Mouse (Mus musculus) intestine, embryonic 14.5 days (tissue): ENCODE measurements at regions not wholly inside any gene's neighbourhood (a gene's known extent, or its start where the extent isn't known, plus 50 kb on each side); places are given as distances from the start of the nearest gene placed in this dataset.

ENCODE experiments used
- ATAC-seq: fragments of 200-750 bp; cut with Nextera tagmentation; replicated peaks from 2 replicates; pipeline ENCODE4 v1.8.0; 2017; ENCODE audit warnings: low read depth, moderate number of reproducible peaks, moderate TSS enrichment, moderate library complexity; ENCODE audit not compliant: low FRiP score, low TSS enrichment
- DNase-seq: peaks from one replicate; pipeline ENCODE4 v3.0.0-alpha.2; 2018; ENCODE audit warnings: low spot score
- H3K27ac ChIP-seq: fragments of 300-500 bp; sonication (generic); 2 replicates; pipeline ENCODE4 v1.5.1; 2014; ENCODE audit warnings: low read depth, mild to moderate bottlenecking, control low read depth
- H3K27me3 ChIP-seq: fragments of 300-500 bp; sonication (generic); replicated peaks from 2 replicates; pipeline ENCODE4 v1.6.1; 2014; ENCODE audit warnings: low read length, control low read depth; ENCODE audit not compliant: control insufficient read depth, insufficient read depth
- H3K36me3 ChIP-seq: fragments of 300-500 bp; sonication (generic); 2 replicates; pipeline ENCODE4 v1.6.1; 2014; ENCODE audit warnings: low read length, control low read depth; ENCODE audit not compliant: control insufficient read depth, insufficient read depth
- H3K4me1 ChIP-seq: fragments of 300-500 bp; sonication (generic); replicated peaks from 2 replicates; pipeline ENCODE4 v1.6.1; 2014; ENCODE audit warnings: low read length, control low read depth, mixed read lengths; ENCODE audit not compliant: control insufficient read depth, insufficient read depth
- H3K4me2 ChIP-seq: fragments of 300-500 bp; sonication (generic); 2 replicates; pipeline ENCODE4 v1.6.1; 2014; ENCODE audit warnings: low read length
- H3K4me3 ChIP-seq: fragments of 300-500 bp; sonication (generic); 2 replicates; pipeline ENCODE4 v1.5.1; 2014; ENCODE audit warnings: low read depth, low read length, control low read depth, mixed read lengths
- H3K9ac ChIP-seq: fragments of 300-500 bp; sonication (generic); 2 replicates; pipeline ENCODE4 v1.6.1; 2014; ENCODE audit warnings: mild to moderate bottlenecking, low read length
- H3K9me3 ChIP-seq: fragments of 300-500 bp; sonication (generic); 2 replicates; pipeline ENCODE4 v1.6.1; 2016; ENCODE audit warnings: low read length, control low read depth; ENCODE audit not compliant: control insufficient read depth
- WGBS: fragments of 180-500 bp; shearing (Covaris S2); extraction: QIAGEN DNeasy Blood & Tissue Kit; methylation state at CpG from one replicate; pipeline ENCODE4 v1.1.7; 2014; 5-methylcytosine and 5-hydroxymethylcytosine counted together

GRCm38 (mm10) chr15:69342759-69343158, 2842.0 kb upstream of the Lrrc6 start:
- Histone ChIP-seq H3K9ac (no peak overlapping the region), H3K36me3 (no peaks in the 10 kb centered on the region), H3K27ac (no peak overlapping the region), H3K27me3 (no peaks in the 10 kb centered on the region), H3K4me2 (no peak overlapping the region), H3K4me1 (no peaks in the 10 kb centered on the region), H3K9me3 (no peaks in the 10 kb centered on the region), H3K4me3 (no peak overlapping the region)
- ATAC-seq (no peak), DNase-seq (no peak)
- WGBS, result 79% methylated on average over 2 of the region's 2 CpGs

GRCm38 (mm10) chr15:69336491-69336890, 2835.8 kb upstream of the Lrrc6 start:
- no peak for DNase-seq
- 64% methylated on average over 2 of the region's 2 CpGs for WGBS
- Histone ChIP-seq H3K9me3 (no peaks in the 10 kb centered on the region), H3K4me2 (no peak overlapping the region), H3K36me3 (no peaks in the 10 kb centered on the region), H3K27ac (no peak overlapping the region), H3K9ac (no peak overlapping the region), H3K27me3 (no peaks in the 10 kb centered on the region), H3K4me1 (no peaks in the 10 kb centered on the region), H3K4me3 (no peak overlapping the region)
- ATAC-seq, result no peak

DNA sequence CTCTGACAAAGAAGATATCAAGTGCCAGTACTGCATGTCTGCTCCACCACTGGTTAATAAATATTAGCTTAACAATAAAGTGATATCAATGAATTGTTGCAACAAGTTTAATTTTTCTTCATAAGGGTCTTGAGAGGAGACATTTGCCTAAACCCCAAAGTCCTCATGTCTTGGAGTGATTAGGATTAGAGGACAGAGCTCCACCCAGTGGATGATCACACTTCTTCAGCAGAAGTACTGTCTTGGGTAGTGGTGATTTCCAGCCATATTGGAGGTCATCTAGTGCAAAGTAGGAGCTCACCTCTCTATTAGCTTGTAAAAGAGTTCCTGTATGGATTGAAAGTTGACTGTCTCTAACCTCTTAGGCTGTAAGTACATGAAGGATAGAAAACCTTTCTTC, 2825.8 kb upstream of the Lrrc6 start:
- H3K27ac ChIP-seq, result no peak overlapping the region
- H3K9ac ChIP-seq, result no peak overlapping the region
- DNase-seq, result no peak
- ATAC-seq, result no peak
- H3K4me1 ChIP-seq, result no peaks in the 10 kb centered on the region
- H3K27me3 ChIP-seq, result no peaks in the 10 kb centered on the region
- no peaks in the 10 kb centered on the region for H3K9me3 ChIP-seq
- no peak overlapping the region for H3K4me3 ChIP-seq
- H3K4me2 ChIP-seq, result no peak overlapping the region
- H3K36me3 ChIP-seq, result no peaks in the 10 kb centered on the region

DNA sequence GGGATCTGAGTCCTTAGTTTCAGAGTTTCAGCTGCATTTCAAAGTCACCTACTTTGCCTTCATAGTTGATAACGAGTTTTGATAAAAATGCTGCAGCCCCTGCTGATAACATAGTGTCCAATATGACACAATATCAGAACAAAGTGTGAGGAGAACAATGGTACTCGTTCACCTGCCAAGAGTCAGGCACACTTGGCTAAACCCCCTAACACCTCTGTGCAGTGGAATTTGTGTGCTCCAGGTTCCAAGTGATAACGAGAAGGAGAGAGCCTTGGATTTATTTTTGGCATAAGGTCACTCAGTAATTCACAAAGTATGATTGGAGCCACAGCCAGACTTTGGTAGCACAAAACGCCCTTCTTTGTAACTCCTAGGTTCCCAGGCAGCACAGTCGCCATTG, 2802.4 kb upstream of the Lrrc6 start:
- H3K4me2 ChIP-seq, result no peak overlapping the region
- WGBS, result 70% methylated on average over 5 of the region's 5 CpGs
- H3K27ac ChIP-seq, result no peak overlapping the region
- H3K9ac ChIP-seq, result no peak overlapping the region
- H3K4me1 ChIP-seq, result no peaks in the 10 kb centered on the region
- H3K4me3 ChIP-seq, result no peak overlapping the region
- no peaks in the 10 kb centered on the region for H3K9me3 ChIP-seq
- H3K27me3 ChIP-seq, result no peaks in the 10 kb centered on the region
- no peak for DNase-seq
- ATAC-seq, result no peak
- H3K36me3 ChIP-seq, result no peaks in the 10 kb centered on the region

- DNase-seq, result no peak
- ATAC-seq, result no peak
- H3K4me3 ChIP-seq, result no peak overlapping the region
- 41% methylated on average over 1 of the region's 1 CpGs for WGBS
- H3K4me1 ChIP-seq, result no peaks in the 10 kb centered on the region
- no peak overlapping the region for H3K27ac ChIP-seq
- no peaks in the 10 kb centered on the region for H3K36me3 ChIP-seq
- H3K4me2 ChIP-seq, result no peak overlapping the region
- H3K27me3 ChIP-seq, result no peaks in the 10 kb centered on the region
- no peaks in the 10 kb centered on the region for H3K9me3 ChIP-seq
- no peak overlapping the region for H3K9ac ChIP-seq
Measured at GRCm38 (mm10) chr15:69291273-69291672, 2790.6 kb upstream of the Lrrc6 start.

- ATAC-seq (no peak), DNase-seq (no peak)
- Histone ChIP-seq H3K27ac (no peak overlapping the region), H3K36me3 (no peaks in the 10 kb centered on the region), H3K4me1 (no peaks in the 10 kb centered on the region), H3K9me3 (no peaks in the 10 kb centered on the region), H3K4me2 (no peak overlapping the region), H3K27me3 (no peaks in the 10 kb centered on the region), H3K4me3 (no peak overlapping the region), H3K9ac (no peak overlapping the region)
Measured at GRCm38 (mm10) chr15:69275546-69276255, 2775.0 kb upstream of the Lrrc6 start.

- Histone ChIP-seq H3K4me2 (no peak overlapping the region), H3K27ac (no peak overlapping the region), H3K36me3 (no peaks in the 10 kb centered on the region), H3K27me3 (no peaks in the 10 kb centered on the region), H3K4me3 (no peak overlapping the region), H3K9ac (no peak overlapping the region), H3K4me1 (no peaks in the 10 kb centered on the region), H3K9me3 (no peaks in the 10 kb centered on the region)
- 55% methylated on average over 8 of the region's 8 CpGs for WGBS
- ATAC-seq (no peak), DNase-seq (no peak)
Measured at GRCm38 (mm10) chr15:69274225-69274766, 2773.6 kb upstream of the Lrrc6 start.

DNA sequence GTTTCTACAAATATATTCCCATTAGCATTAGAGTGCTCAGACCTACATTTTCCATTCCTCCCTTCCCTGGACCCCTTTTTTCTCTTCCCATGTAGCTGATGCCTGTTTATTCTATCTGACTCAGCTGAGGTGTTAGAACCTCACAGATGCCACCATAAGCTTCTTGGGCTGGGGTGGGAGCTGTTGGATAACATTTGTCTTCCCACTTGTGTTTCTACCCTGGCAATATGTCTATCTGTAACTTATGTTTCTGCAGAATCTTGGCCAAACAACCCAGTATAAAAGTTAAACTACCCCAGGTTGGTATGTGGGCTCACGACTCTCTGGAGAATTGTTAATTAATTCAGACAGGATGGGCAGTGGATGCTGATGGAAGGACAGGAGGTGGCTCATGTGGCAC, 2772.8 kb upstream of the Lrrc6 start:
- 76% methylated on average over 1 of the region's 1 CpGs for WGBS
- ATAC-seq (no peak), DNase-seq (no peak)
- Histone ChIP-seq H3K4me3 (no peak overlapping the region), H3K27me3 (no peaks in the 10 kb centered on the region), H3K9me3 (no peaks in the 10 kb centered on the region), H3K36me3 (no peaks in the 10 kb centered on the region), H3K27ac (no peak overlapping the region), H3K4me1 (no peaks in the 10 kb centered on the region), H3K9ac (no peak overlapping the region), H3K4me2 (no peak overlapping the region)

GRCm38 (mm10) chr15:69261940-69262339, 2761.2 kb upstream of the Lrrc6 start:
- 96% methylated on average over 1 of the region's 1 CpGs for WGBS
- H3K36me3 ChIP-seq, result no peaks in the 10 kb centered on the region
- H3K4me2 ChIP-seq, result no peak overlapping the region
- no peak for ATAC-seq
- no peak overlapping the region for H3K9ac ChIP-seq
- no peak for DNase-seq
- H3K27ac ChIP-seq, result no peak overlapping the region
- H3K9me3 ChIP-seq, result no peaks in the 10 kb centered on the region
- H3K4me3 ChIP-seq, result no peak overlapping the region
- no peaks in the 10 kb centered on the region for H3K27me3 ChIP-seq
- H3K4me1 ChIP-seq, result no peaks in the 10 kb centered on the region
